Mouse (Mus musculus) kidney, postnatal 25 days (tissue): ENCODE results near the gene Cmtm6.

Source experiments
- DNase-seq, 2 experiments: peaks; one replicate each; pipeline ENCODE4 v3.0.0; 2021; ENCODE audit warnings: mixed read lengths in 2 of 2

Cmtm6 gene

DNA sequence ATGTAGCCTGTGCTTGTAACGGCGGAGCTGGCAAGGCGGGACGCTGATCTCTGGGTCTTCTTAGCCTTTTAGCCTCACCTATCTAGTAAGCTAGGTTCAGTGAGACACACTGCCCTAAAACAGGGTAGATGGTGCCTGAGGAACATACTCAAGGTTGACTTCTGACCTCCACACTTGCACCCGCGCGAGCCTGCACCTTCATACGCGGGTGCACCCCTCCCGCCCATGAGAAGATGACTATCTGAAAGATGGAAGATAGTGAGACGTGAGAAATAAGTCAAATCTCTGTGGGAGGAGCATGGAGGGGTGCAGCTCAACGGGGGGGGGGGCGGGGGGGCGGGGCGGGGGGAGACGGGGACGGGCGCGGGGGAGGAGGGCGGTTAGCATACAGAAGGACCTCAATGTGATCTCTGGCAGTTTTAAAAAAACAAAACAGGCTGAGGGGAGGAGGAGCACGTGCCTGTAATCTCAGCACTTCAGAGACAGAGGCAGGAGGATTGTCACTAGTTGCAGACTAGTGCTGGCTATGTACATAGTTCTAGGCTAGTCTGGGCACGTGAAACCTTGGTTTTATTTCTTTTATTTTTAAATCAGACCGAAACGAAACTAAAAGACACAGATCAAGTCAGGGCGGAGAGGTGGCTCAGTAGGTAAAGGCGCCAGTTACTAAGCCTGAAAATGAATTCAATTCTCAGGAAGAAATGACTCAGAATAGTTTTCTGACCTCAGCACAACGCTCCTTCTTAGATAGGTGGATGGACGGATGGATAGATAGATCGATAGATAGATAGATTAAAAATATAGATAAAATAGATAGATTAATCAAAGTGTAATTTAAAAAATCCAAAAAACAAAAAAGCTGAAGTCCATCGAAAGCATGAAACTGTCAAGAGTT, 758 bp upstream of the Cmtm6 start:
- DNase-seq, result no peak

DNA sequence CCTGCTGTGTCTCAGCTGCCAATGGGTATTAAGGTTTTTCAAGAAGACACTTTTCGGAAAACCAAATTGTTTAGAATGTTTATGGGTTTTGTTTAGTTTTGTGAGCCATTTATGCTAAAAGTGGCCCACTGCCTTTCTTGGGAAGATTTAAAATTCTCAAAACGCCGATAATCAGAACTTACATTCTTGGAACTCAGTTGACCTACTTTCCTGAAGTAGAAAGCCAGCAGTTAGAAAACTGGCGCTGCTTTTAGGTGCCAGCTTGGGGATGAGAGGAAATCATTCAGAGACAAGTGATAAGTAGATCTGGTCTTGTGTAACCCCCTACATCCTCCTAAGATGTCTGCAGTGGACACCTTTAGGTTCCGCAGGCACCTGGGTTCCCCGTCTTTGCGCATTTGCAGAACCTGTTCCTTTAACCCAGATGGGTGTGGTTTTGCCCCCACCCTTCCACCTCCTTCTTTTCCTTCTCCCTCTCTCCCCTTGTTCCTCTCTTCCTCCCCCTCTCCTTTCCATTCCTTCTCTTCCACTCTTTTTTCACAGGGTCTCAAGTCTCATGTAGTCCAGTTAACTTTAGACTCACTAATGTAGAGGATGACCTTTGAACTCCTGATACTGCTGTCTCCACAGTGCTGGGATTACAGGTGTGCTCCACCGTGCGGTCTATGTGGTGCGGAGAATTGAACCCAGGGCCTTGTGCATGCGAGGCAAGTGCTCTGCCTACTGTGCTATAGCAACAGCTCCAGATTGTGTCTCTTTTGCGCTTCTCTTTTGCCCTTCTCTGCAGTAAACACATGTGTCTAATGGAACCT, 1.2 kb downstream of the Cmtm6 start:
- DNase-seq, result peak in 1 of 2 experiments; percentile 51

DNA sequence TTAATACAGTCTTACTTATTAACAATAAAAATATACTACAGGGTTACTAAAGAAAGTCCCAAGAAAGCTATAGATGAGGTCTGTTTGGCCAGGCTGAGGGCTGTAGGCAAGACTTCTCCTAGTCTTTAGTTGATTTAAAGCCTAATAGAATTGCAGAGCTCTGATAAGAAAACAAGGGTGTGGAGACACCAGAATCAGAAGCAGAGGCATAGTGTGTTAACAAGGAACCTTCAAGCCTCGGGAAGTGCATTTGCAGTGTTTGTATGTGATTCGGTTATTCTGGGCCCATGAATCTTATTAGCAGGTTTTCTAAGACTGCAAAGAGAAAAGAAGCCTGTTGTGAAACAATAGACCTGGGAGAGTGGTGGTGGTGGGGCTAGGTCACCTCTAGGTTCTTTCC, 2.3 kb downstream of the Cmtm6 start:
- no peak for DNase-seq

DNA sequence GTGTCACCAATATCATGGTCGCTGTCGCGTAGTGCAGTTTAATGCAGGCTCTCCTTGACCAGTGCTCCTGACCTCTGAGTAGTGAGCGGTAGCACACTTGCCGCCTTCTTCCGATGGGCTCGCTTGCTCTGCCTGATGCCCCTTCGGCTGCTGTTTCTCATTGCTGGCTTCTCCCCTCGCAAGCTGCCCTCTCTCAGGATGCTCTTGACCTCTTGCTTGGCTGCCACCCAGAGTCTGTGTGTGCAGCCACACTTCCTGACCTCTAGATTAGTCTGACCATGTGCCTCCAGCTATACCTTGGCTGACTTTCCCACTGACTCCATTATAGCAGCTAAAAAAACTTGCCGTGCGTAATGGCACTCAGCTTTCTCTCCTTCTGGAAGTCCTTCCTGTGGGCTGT, 5.5 kb downstream of the Cmtm6 start:
- peak; percentile 67 for DNase-seq

DNA sequence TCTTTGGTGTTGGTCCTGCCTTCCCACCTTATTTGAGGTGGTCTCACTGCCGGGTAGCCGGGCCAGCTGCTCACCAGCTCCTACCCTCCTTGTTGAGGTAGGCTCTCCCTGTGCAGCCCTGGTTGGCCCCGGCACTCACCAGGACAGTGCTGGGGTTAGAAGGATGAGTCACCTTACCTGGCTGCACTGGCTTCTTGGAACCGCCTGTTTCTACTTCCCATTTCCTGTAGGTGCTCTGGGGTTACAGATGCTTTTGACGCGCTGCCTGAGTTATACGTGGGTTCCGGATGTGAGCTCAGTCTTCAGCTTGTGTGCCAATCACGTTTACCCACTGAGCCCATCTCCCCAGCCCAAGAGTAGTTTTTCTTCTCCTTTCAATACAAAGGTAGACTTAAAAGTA, 9.4 kb downstream of the Cmtm6 start:
- DNase-seq, result no peak

DNA sequence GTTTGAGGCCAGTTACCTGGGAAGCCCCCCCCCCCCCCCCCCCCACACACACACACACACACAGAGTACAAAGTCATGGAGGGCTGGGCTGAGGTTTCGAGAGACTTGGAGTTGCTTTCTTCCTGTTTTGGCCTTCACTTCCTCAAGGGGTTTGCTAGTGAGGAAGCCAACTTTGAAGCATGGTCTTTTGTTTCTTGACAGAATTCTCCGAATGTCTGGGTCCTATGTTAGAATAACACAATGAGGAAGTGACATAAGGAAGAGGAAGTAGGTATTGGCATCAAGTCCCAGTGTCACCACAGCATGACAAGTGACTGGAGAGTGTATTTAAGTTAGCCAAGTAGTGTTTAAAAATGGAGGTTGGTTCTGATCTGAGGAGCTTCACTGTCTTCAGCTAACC, 11.8 kb downstream of the Cmtm6 start:
- no peak for DNase-seq

DNA sequence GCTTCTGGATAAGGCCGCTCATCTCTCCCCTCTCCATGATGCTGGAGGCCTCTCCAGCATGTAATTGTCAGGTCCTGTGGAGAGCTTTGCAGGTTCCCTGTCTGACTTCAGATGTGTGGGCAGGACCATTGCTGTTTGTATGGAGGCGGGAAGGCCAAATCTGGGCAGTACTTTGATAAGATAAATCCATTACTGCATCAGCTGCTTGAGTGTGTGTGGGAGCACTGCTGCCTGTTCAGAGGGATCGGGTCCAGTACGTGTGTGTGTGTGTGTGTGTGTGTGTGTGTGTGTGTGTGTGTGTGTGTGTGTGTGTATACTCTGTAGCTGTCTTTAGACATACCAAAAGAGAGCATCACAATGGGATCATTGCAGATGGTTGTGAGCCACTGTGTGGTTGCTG, 14.2 kb downstream of the Cmtm6 start:
- no peak for DNase-seq

DNA sequence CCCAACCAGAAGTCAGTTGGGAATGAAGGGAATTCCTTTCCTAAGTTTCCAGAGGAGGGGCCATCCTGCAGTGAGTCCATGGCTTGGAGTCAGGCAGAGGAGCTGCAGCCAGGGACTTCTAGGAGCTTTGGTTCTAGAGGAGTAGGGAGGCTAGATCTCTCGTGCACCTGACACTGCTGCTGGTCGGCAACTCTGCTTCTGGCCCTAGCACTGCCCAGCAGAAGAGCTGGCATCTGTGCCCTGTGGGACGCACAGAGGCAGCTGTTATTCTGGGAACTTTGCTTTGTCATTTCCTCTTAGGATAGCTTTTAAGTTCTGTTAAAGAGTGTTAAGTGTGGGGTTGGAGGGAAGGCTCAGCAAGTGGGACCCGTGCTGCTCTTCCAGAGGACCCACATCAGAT, 14.7 kb downstream of the Cmtm6 start:
- DNase-seq, result no peak

DNA sequence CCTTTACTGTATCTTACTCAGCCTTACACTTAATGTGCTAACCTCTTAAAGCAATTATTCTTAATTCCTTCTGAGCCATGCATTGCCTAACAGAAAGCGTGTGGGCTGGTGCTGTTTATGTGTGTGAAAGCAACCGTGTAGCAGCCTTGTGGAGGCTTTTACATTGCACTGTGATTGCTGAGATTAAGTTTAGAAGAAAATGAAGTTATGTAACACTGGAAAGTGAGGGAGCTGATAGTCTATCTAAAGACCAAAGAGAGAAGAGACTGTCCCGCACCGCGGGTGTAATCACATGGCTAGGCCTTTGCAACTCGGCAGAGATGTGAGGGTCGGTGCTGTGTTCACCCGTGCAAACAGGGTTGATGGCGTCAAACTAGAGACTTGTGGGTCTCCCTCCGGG, 16.1 kb downstream of the Cmtm6 start:
- DNase-seq, result no peak

DNA sequence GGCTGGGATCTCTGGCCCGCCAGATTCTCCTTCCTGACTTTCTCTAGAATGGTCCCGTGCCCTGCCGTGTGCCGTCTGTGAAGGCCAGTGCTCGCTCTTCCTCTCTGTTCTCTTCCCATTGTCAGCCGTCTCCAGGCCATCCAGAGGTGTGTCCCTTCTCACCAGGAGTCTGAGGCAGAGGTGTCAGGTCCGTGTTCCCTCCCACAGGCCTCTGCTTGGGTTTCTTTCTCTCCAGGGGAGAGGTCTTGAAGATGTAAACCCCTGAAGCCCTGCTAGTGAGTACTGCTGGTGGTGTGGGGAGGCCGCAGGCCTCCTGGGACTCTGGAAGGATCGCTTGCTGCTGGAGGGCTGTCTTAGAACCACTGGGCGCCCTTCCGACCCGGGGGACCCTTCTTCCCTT, 16.6 kb downstream of the Cmtm6 start:
- DNase-seq, result no peak

DNA sequence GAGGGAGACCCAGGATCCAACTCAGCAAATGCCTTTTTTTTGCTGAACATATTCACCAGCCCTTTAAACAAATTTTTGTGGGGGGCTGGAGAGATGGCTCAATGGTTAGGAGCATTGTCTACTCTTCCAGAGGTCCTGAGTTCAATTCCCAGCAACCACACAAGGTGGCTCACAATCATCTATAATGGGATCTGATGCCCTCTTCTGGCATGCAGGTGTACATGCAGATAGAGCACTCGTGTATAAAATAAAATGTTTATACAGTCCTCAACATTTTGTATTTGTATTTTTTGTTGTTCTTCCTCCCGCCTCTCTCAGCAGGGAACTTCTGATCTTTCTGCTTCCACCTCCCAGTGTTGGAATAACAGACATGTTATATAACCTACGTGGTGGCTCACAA, 20.7 kb downstream of the Cmtm6 start:
- DNase-seq, result no peak

DNA sequence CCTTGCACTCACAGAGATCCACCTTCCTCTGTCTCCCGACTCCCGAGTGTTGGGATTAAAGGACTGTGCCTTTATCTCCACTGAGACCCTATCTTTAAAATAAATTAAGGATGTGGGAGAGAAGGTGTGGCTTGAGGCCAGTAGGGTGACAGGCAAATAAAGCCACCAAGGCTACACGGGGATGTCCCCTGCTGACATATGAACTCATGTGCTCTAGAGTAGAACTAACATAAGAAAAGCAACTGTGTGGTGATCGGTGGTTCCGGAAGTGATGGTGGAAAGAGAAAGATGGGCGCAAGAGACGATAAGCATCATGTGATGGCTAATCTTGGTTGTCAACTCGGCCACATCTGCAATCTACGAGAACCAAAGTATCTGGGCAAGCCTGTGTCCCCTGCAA, 21.4 kb downstream of the Cmtm6 start:
- no peak for DNase-seq

DNA sequence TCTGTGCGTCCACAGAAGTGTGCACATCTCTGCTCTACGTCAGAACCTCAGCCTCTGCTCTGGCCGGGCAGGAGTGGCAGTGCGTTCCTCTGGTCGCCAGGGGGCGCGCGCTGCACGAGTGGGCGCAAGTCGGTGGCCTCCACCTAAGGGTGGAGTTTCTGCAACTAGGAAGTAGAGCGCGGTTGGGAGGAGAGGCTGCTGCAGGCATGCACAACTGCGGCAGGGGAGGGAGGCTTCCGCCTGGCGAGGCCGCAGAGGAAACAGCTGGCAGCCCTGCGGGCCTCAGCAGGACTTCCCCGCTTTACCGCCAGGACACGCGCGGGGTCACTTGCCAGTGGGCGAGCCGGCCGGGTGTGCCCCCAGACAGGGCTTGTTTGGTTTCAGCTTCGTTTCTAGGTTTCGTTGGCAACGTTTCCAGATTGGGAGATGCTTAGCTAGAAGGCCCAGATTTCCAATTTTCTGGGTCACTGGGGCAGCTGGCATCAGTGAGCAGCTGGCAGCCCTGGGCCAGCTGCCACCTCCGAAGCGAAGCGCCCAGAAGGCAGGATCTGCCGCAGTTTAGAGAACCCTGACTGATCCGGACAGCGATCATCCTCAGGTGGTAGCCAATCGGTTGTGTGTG, 22.1 kb downstream of the Cmtm6 start:
- DNase-seq, result peak; percentile 93

DNA sequence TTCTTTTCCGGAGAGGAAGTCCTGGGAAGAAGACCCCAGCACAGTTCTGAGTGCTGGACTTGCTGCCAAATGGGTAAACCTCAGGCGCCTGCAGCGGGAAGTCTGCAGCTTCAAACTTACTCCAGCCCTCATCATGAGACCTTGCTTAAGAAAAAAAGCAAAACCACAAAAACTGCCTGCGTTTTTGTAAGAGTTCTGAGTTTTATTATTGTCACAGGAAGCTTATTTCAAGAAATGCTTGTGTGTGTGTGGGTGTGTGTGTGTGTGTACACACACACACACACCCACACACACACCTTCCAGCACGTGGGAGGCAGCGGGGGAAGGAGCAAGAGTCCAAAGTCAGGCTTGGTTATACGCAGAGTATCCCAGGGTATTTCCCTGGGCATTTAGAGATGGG, 27.4 kb downstream of the Cmtm6 start:
- no peak for DNase-seq

DNA sequence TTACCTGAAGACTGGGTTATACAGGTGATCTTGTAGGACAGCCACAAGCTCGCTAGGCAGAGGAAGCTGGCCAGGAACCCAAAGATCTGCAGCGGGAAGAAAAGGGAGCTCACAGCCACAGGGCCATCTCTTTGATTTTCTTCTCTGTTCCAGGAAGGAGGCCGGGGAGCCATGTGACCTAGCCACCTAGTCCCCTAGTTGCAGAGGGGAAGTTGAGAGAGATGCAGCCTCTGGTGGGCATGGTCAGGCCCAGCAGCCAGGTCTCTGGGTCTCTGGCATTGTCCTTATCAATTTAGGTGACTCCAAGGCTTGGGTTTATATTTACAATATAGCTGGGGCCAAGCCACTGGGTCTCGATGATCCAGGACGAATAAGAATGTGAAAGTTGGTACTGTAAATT, 27.9 kb downstream of the Cmtm6 start:
- DNase-seq, result no peak

DNA sequence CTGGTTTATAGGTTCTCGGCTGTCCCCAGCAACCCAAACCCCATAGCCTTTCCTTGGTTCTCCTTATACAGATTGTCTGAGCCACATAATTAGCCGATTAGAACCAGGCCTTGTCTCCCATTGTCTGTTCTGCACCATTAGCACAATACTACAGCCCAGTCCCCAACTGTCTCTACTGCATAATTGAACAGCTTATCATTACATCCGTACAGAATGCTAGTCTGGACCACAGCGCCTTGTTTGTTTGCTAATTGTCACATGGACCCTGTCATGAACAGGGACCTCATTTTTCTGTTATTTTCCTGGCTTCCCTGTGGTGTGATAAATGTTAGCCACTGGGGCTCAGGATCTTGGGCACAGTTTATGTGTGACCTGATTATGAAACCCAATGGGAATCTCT, 29.0 kb downstream of the Cmtm6 start:
- DNase-seq, result no peak

DNA sequence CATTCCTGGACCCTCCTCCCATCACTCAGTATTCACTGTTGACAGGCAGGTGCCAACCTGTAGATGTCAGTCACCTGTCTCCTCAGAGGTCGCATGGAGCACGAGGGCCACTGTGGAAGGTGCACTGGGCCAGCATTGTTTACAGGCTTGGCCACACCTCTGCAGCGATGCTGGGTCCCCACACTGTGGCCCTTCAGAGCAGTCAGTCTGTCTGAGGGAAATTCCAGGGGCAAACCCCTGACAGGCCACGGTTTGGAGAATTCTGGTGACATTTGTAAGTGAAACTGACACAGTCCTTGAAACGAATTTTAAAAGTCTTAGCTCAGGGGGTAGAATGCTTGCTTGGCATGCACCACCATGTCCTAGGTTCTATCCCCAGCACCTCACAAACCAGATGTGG, 29.4 kb downstream of the Cmtm6 start:
- no peak for DNase-seq

DNA sequence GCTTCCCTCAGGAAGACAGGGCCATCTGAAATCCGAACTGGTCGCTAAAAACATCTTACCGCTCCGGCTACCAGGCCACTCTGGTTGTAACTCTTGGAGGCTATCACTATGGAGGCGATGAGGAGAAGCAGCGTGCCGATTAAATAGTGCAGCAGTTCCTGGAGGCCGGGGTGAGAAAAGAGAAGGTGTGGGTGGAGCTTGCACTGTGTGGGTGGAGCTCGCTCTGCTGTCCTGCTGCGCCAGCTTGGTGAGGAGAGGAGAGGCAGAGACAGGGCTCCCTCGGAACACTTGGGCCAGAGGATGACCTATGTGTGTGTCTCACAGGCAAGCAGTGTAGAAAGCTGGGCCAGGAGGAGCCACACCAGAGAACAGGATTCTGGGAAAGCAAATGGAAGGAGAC, 30.9 kb downstream of the Cmtm6 start:
- DNase-seq, result no peak

DNA sequence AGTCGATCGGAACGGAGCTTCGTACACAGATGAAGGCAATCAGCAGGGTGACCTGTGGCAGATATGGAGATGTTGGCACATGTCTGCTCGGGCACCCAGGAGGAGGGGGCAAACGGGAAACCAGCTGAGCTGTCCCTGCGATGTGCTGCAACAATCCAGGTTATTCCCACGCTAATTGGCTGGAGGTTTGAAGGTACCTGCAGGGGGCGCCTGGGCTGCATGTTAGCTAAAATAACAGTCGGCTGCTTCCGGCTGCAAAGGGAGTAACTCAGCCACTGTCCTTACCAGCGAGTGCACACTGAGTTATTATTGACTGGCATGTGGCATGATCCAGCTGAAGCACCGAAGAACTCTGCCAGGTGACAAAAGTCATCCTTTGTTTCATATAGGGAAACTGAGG, 32.4 kb downstream of the Cmtm6 start:
- DNase-seq, result peak; percentile 60 to 70

DNA sequence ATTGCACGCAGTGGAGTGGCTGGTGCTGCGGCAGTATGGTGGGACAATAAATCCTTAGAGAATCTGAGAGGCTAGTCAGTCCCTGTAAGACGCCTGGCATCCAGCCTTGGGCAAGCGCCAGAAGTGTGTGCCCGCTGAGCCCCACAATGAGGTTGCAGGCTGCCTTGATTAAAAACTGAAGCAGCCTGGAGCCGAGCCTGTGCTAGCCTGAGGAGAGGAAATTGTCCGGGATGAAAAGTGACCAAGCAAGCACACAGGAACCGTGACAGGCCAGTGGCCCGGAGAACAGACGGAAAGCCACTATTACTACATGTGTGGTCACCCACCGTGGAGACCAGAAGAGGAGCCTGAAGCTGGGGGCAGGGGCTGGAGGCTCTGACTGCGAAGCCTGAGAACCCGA, 36.1 kb downstream of the Cmtm6 start:
- peak; percentile 42 to 55 for DNase-seq

DNA sequence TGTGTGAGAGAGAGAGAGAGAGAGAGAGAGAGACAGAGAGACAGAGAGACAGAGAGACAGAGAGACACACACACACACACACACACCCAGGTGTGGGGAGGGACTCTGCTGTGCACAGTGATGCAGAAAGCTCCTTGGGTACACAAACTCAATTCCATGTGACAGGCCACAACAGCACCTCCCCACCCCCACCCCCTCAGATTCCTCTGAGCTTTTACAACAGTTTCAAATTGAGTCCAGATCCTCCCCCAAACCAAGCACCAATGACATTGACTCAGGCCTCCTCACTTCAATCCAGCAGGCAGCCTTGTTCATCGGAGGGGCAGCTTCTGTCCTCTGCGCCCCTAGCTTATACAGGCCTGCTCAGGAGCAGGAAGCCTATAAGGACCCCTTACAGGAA, 36.6 kb downstream of the Cmtm6 start:
- DNase-seq, result no peak

DNA sequence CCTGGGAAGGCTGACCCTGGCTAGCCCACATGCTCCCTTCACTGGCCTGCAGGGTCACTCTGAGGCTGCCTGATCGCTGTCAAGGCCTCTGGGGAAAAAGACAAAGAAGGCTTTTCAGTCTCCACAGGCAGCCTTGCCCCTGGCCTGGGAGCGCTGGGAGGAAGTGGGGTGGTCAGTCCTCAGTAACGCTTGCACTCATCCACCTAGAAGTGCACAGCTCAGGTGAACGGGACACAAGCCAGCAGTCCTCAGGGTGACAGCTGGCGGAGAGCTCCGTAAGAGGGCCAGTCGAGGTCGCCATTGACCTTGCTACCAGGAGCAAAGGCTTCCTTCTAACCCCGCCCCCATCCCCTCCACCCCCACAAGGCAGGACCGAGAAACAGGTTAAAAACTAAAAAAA, 37.1 kb downstream of the Cmtm6 start:
- DNase-seq, result peak in 1 of 2 experiments; percentile 47

DNA sequence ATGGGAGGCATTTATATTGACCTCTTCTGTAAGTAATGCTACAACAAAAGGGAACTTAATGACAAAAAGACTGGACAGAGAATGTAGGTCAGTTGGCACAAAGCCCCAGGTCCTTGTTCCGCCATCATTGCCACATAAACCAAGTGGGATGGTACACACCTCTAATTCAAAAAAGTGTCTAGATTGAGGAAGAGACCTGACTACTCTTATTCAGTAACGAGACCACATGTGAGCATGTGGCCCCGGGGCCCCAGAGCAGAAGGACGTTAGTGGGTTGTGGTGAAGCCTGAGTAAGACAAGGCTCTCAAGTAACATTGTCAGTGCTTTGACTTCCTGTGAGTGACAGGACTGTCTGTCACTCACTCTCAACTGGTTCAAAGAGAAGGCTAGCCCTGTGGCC, 39.3 kb downstream of the Cmtm6 start:
- DNase-seq, result peak in 1 of 2 experiments; percentile 26

DNA sequence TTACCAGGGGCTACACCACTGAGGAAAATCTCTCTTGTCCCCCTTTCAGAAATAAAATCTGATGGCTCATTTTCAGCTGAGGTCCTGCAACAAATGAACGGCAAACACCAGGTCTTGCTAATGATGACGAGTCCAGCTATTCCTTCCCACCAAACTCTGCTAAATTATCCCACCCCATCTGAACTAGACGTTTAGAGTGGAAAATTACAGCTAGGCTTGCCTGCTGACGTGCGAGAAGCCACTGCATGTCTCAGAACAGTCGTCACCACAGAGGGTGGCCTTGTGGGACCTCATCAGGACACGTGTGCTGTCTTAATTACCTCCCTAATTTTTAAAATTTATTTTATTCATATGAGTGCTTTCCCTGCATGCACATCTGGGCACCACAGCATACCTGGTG, 40.6 kb downstream of the Cmtm6 start:
- peak in 1 of 2 experiments; percentile 49 for DNase-seq
